Mouse (Mus musculus) stomach, postnatal 0 days (tissue): ENCODE measurements at regions not wholly inside any gene's neighbourhood (a gene's known extent, or its start where the extent isn't known, plus 50 kb on each side); places are given as distances from the start of the nearest gene placed in this dataset.

Experiments
- CTCF ChIP-seq: IDR thresholded peaks from 2 replicates; pipeline ENCODE4 v1.5.1; 2016; ENCODE audit warnings: antibody characterized with exemption, low read depth, mild to moderate bottlenecking, moderate library complexity
- EP300 ChIP-seq: optimal IDR thresholded peaks from 2 replicates; pipeline ENCODE3; 2016; ENCODE audit warnings: antibody characterized with exemption

DNA sequence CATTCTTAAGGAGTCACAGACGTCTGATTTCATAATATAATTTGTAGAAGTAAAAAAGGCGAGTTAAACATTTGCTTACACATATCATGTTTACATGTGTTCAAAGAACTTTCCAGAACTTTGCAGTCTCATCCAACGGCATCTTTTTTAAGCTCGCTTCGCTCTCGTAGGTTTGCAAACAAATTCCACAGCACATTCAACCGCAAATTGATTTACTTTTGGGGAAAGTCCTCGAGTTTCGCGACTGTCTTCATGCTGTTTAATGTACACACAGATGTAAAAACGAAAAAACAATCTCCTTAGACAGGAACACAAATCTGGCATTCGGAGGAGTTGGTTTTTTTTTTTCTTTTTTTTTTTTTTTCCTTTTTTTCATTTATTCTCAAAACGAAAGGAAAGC lies 559.3 kb upstream of the 3110018I06Rik start:
- TF ChIP-seq CTCF (no peak), EP300 (no peak)
